Mouse (Mus musculus) hindbrain, embryonic 11.5 days (tissue): ENCODE measurements around the gene Dlk1. TPM values are rescaled to one million over a fixed set of nuclear protein-coding genes. Genes with fewer than 3 reads are reported as not detected.
A peak's percentile ranks its signal among the peaks of the same experiment; 100 is the strongest.

Experiments
- ATAC-seq: fragments of 200-750 bp; cut with Nextera tagmentation; 2 replicates; pipeline ENCODE4 v1.8.0; 2017; ENCODE audit warnings: mild to moderate bottlenecking, moderate TSS enrichment, moderate library complexity; ENCODE audit not compliant: low FRiP score
- DNase-seq: peaks from one replicate; pipeline ENCODE4 v3.0.0-alpha.2; 2015; ENCODE audit warnings: low spot score
- H3K27ac ChIP-seq: fragments of 300-500 bp; sonication (generic); 2 replicates; pipeline ENCODE4 v1.5.1; 2014; ENCODE audit warnings: mild to moderate bottlenecking, low read depth, low read length
- H3K27me3 ChIP-seq: fragments of 300-500 bp; sonication (generic); 2 replicates; pipeline ENCODE4 v1.6.1; 2014; ENCODE audit warnings: mild to moderate bottlenecking, low read length, moderate library complexity, mixed read lengths; ENCODE audit not compliant: control insufficient read depth, insufficient read depth
- H3K36me3 ChIP-seq: fragments of 300-500 bp; sonication (generic); 2 replicates; pipeline ENCODE4 v1.6.1; 2014; ENCODE audit warnings: mild to moderate bottlenecking, low read length, moderate library complexity, mixed read lengths; ENCODE audit not compliant: control insufficient read depth, insufficient read depth
- H3K4me1 ChIP-seq: fragments of 300-500 bp; sonication (generic); replicated peaks from 2 replicates; pipeline ENCODE4 v1.6.1; 2014; ENCODE audit warnings: low read length, mixed read lengths; ENCODE audit not compliant: control insufficient read depth, insufficient read depth
- H3K4me2 ChIP-seq: fragments of 300-500 bp; sonication (generic); replicated peaks from 2 replicates; pipeline ENCODE4 v1.6.1; 2014; ENCODE audit warnings: mild to moderate bottlenecking, low read depth, low read length
- H3K4me3 ChIP-seq: fragments of 300-500 bp; sonication (generic); 2 replicates; pipeline ENCODE4 v1.5.1; 2014; ENCODE audit warnings: low read depth, low read length
- H3K9ac ChIP-seq: fragments of 300-500 bp; sonication (generic); 2 replicates; pipeline ENCODE4 v1.6.1; 2014; ENCODE audit warnings: low read depth, low read length
- H3K9me3 ChIP-seq: fragments of 300-500 bp; sonication (generic); 2 replicates; pipeline ENCODE4 v1.6.1; 2016; ENCODE audit warnings: low read length; ENCODE audit not compliant: control insufficient read depth
- WGBS: fragments of 180-500 bp; shearing (Covaris S2); extraction: QIAGEN DNeasy Blood & Tissue Kit; methylation state at CpG from one replicate; pipeline ENCODE4 v1.1.7; 2014; 5-methylcytosine and 5-hydroxymethylcytosine counted together
- polyA plus RNA-seq: library from polyadenylated mRNA; unstranded; fragments of >200 nt; fragmentation: Nextera tagmentation; extraction: Ambion mirVana; gene quantifications from 2 replicates; pipeline ENCODE4 v1.2.1, GENCODE M21; 2014

Gene Dlk1
- polyA plus RNA-seq, 1 experiment from 2014 or later: 77.7 TPM

DNA sequence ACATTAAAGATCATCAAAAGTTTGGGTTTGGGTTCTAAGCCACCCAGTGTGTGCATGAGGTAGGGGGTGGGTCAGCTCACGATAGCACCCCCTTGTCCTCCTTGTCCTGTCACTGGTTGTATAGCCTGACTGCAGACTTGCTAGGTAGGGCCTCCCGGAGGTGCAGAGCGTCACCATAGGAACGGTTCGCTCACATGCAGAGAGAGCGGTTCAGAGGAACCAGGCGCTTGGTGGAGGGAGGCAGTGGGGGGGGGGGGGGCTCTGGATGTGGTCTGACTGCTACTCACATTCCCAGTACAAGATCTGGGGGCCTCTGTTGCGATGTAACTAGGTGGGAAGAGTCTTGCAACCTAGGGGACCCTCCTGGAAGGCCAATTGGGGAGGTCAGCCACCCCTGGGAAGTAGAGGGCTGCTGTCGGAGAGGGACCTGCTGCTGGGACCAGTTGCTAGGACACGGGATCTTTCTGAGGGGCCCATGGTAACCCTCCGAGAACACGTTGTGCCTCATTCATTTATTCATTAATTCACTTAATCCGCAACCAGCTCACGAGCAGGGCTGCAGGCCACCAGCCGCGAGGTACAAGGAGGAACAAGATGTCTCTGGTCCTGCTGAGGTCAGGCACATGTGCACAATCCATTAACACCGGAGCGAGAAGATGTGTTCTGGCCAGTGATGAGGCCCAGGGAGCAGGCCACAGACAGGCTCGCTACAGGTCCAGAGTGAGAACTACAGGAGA lies 7.0 kb upstream of the Dlk1 start:
- Histone ChIP-seq H3K9me3 (no peaks in the 10 kb centered on the region), H3K27me3 (peaks cover 48% of the 10 kb centered on the region), H3K9ac (no peak overlapping the region), H3K4me2 (peak overlapping the region; percentile 1), H3K36me3 (no peaks in the 10 kb centered on the region), H3K27ac (peak overlapping the region; percentile 25; the same call in 1 of the 2 replicates), H3K4me3 (no peak overlapping the region), H3K4me1 (peaks cover 16% of the 10 kb centered on the region)
- 7% methylated on average over 19 of the region's 19 CpGs for WGBS
- DNase-seq (peak; percentile 81), ATAC-seq (peak; percentile 79)

DNA sequence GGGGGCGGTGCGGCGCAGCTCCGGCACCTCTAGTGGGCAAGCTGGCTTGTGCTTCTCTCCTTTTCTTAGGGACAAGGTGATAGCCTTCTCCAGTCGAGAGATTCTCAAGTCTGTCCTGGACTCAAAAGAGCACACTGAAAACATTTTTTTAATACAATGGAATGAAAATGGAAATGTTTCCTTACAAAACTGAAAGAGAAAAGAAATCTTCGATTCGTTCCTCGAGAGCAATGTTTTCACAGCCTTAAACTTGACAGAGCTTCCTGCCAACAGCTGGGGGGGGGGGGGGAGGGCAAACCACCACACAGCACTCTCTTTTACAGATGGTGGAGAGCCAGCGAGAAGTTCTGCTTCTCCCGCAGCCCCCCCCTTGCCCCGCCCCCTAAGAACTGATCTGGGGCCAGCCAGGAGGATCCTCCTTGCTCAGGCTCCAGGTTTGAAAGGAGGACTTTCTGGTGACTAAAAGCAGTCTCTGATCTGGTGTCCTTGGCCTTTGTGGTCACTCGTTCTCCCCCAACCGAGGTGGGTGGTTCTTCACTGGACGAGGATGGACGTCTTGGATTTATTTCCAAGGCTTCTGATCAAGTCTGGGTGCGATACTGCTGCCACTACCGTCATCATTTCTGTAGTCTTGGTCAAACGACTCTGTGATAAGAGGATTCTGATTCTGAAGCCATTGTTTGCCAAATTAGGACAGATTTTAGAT lies 6.2 kb upstream of the Dlk1 start:
- Histone ChIP-seq H3K36me3 (no peaks in the 10 kb centered on the region), H3K9ac (no peak overlapping the region), H3K9me3 (no peaks in the 10 kb centered on the region), H3K4me2 (peak overlapping the region; percentile 1; the same call in 1 of the 2 replicates), H3K4me1 (peaks cover 17% of the 10 kb centered on the region), H3K4me3 (no peak overlapping the region), H3K27ac (no peak overlapping the region), H3K27me3 (peaks cover 48% of the 10 kb centered on the region)
- WGBS: 10% methylated on average over 18 of the region's 18 CpGs
- DNase-seq (no peak), ATAC-seq (no peak)

DNA sequence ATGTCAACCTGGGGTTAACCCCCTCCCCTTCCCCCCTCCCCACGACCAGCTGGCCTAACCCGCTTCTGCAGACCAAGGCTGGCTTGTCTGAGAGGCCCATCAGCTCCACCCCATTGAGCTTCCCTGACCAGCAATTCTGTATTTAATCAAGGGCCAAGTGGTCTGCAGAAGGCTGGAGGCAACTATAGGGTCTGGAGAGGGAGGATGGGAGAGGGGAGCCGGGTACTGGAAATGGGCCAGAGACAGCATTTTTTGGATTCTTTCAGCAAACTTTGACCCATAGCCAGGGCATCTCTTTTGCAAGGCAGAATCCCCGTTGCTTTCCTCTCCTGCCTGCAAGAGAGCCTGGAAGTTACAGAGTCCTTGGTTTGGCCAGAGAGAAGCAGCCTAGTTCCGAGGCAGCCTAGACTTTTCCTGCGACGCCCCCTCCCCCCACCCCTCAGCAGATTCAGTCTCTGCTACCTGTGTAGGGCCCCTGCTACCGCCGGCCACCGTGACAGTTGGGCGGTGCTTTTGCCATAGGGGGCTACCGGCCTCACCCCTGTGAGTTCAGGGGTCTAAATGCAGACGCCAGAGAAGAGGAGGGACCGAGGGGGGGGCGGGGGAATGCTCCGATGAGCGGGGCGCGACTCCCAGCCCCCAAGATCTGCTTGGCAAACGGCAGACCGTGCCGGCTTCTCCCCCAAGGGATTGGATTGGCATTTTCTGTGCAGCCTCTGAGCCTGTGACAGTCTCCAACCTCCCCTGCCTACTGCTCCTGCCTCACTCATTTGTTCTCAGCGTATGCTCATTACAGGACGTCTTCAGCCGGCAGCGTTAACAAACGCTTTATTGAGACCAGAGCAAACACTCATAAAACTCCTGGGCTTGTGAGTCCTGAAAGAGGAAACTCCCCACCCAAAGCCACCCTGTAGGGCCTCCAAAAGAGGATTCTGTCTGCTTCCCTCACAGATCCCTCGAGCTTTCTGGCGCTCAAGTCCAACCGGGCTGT lies 2.9 kb upstream of the Dlk1 start:
- peak overlapping the region; percentile 58 for H3K27ac ChIP-seq
- no peaks in the 10 kb centered on the region for H3K36me3 ChIP-seq
- WGBS: under 1% methylated on average over 30 of the region's 30 CpGs
- DNase-seq: peak; percentile 63
- H3K27me3 ChIP-seq: peaks cover 61% of the 10 kb centered on the region
- peak overlapping the region; percentile 41; the same call in 1 of the 2 replicates for H3K9ac ChIP-seq
- H3K4me3 ChIP-seq: peak overlapping the region; percentile 20
- H3K9me3 ChIP-seq: no peaks in the 10 kb centered on the region
- peaks cover 24% of the 10 kb centered on the region for H3K4me1 ChIP-seq
- ATAC-seq: peak; percentile 13; the same call in 1 of the 2 replicates
- peak overlapping the region; percentile 54 for H3K4me2 ChIP-seq

DNA sequence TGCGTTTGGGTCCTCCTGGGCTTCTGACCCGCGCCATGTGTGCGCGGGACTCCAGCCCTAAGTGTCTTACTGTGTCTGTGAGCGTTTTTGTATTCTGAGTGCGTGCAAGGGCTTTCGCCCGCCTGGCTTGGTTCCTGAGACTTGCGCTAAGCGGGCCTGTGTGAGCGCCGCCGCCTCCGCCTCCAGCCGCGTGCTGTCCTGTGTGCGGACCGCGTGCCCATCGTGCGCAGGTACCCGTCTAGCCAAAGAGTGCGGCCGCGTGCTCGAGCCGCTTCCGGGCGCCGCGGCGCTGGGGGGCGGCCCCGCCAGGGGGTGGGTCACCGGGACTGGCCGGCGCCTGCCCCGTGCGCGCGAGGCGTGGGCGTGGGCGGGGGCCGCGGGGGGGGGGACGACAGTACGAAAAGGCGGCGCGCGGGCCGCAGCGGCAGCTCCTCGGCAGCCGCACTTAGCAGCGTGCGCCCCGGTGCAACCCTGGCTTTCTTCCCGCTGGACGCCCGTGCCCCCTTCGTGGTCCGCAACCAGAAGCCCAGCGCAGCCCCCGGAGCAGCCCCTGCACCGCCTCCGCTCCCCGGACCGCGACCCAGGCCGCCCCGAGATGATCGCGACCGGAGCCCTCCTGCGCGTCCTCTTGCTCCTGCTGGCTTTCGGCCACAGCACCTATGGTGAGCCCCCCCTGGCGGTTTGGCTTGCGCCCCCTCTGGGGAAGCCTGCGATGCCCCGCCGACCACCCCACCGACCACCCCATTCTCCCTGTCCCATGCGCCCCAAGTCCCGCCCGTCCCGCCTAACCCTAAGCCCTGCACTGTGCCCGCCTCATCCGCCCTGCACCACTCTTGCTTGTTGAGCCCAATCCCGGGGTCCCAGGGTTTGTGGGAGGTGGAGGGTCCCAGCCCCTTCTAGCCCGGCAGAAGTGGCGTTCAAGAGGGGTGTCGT lies 708 bp downstream of the Dlk1 start:
- peak overlapping the region; percentile 81 for H3K4me2 ChIP-seq
- H3K27ac ChIP-seq: peak overlapping the region; percentile 58; the same call in 1 of the 2 replicates
- H3K36me3 ChIP-seq: no peaks in the 10 kb centered on the region
- ATAC-seq (peak; percentile 13; the same call in 1 of the 2 replicates), DNase-seq (peak; percentile 69)
- H3K9ac ChIP-seq: peak overlapping the region; percentile 56
- no peaks in the 10 kb centered on the region for H3K9me3 ChIP-seq
- WGBS: 1% methylated on average over 72 of the region's 96 CpGs
- peaks cover 71% of the 10 kb centered on the region for H3K27me3 ChIP-seq
- peaks cover 37% of the 10 kb centered on the region for H3K4me1 ChIP-seq
- H3K4me3 ChIP-seq: peak overlapping the region; percentile 47

DNA sequence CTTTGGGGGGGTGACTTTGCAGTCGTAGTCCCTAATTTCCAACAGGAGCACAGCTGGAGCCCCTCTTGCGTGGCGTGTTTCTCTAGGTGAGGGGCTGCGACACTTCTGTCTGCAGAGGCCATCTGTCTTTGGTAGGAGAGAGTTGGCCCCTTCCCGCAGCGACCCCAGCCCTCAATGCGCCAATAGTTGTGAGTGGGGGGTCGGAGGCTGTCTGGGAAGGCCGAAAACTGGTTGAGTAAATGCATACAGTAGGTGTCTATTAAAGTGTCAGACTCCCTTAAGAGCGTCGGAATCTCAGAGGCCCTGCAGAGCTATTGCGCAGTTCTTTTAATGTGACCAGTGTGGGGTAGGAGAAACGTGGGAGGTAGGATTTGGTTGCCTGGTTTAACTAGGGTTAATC lies 1.5 kb downstream of the Dlk1 start:
- H3K4me2 ChIP-seq: peak overlapping the region; percentile 81
- no peak for DNase-seq
- peak overlapping the region; percentile 56; the same call in 1 of the 2 replicates for H3K9ac ChIP-seq
- H3K9me3 ChIP-seq: no peaks in the 10 kb centered on the region
- peak overlapping the region; percentile 47 for H3K4me3 ChIP-seq
- H3K4me1 ChIP-seq: peaks cover 39% of the 10 kb centered on the region
- WGBS: 12% methylated on average over 13 of the region's 13 CpGs
- no peak overlapping the region for H3K27ac ChIP-seq
- no peak for ATAC-seq
- peaks cover 67% of the 10 kb centered on the region for H3K27me3 ChIP-seq
- no peaks in the 10 kb centered on the region for H3K36me3 ChIP-seq

DNA sequence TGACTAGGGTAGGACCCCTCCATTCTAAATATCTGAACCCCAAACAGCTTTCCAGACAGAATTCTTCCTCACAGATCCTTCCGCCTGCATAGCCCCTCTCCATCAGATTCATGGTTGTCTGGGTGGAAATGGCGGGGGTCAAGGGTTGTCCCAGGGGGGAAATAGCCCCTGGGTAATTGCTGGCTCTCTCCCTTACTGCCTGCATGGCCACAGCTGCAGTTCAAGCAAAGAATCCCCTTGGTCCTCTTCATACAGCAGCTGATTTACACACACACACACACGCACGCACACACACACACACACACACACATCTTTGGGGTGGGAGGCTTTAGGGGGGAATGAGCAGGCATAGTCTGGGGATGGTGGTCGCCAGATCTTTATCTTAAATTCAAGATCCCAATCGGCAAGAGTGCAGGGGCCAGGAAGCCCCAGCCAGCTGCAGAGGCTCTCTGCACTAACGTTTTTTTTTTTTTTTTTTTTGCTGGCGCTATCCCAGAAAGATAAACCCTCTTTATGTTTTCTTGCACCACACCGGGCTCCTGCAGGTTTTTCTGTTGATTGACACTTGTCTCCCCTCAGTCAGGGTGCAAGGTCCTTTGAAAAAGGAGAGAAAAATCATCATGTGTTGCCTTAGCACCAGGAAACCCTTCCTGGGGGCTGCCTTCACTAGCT lies 4.0 kb downstream of the Dlk1 start:
- H3K4me3 ChIP-seq: no peak overlapping the region
- peaks cover 36% of the 10 kb centered on the region for H3K4me1 ChIP-seq

DNA sequence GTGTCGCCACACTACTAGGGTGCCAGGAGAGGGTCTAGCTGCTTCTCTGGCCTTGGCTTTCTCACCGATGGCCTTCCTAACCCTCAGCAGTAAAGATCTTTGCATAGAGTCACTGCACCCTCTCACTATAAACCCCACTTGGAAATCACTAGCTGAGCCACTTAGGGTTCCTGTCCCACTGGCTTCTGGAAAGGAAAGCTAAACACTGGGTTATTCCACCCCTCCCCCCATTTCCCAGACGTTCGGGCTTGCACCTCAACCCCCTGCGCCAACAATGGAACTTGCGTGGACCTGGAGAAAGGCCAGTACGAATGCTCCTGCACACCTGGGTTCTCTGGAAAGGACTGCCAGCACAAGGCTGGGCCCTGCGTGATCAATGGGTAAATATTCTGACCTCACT lies 5.2 kb downstream of the Dlk1 start:
- Histone ChIP-seq H3K27me3 (peaks cover 64% of the 10 kb centered on the region), H3K9ac (no peak overlapping the region), H3K4me1 (peaks cover 33% of the 10 kb centered on the region), H3K4me3 (no peak overlapping the region), H3K36me3 (no peaks in the 10 kb centered on the region), H3K9me3 (no peaks in the 10 kb centered on the region), H3K4me2 (no peak overlapping the region), H3K27ac (0 out of 2 replicates have a peak overlapping the region, but pooled peaks have one; percentile 36)
- DNase-seq: no peak
- no peak for ATAC-seq
- 21% methylated on average over 8 of the region's 8 CpGs for WGBS

More for the DNA sequence above, 4.0 kb downstream of the Dlk1 start:
- H3K36me3 ChIP-seq: no peaks in the 10 kb centered on the region
- H3K9ac ChIP-seq: 0 out of 2 replicates have a peak overlapping the region, but pooled peaks have one; percentile 31
- peak overlapping the region; percentile 54 for H3K27ac ChIP-seq
- WGBS: 9% methylated on average over 8 of the region's 9 CpGs
- H3K27me3 ChIP-seq: peaks cover 71% of the 10 kb centered on the region
- no peak for DNase-seq
- no peaks in the 10 kb centered on the region for H3K9me3 ChIP-seq
- H3K4me2 ChIP-seq: 0 out of 2 replicates have a peak overlapping the region, but pooled peaks have one; percentile 14
- ATAC-seq: no peak
